Mouse (Mus musculus) heart, embryonic 11.5 days (tissue): ENCODE results near the gene Mrps23. TPM values are rescaled to one million over a fixed set of nuclear protein-coding genes. Genes with fewer than 3 reads are reported as not detected.

Experiments used
- ATAC-seq: fragments of 200-750 bp; cut with Nextera tagmentation; replicated peaks from 2 replicates; pipeline ENCODE4 v1.8.0; 2017; ENCODE audit warnings: moderate library complexity; ENCODE audit not compliant: insufficient number of reproducible peaks, low FRiP score, low TSS enrichment
- H3K27ac ChIP-seq: fragments of 300-500 bp; sonication (generic); 2 replicates; pipeline ENCODE4 v1.5.1; 2014; ENCODE audit warnings: mild to moderate bottlenecking, low read depth, low read length
- H3K27me3 ChIP-seq: fragments of 300-500 bp; sonication (generic); 2 replicates; pipeline ENCODE4 v1.6.1; 2014; ENCODE audit warnings: mild to moderate bottlenecking, low read length, mixed read lengths; ENCODE audit not compliant: control insufficient read depth, insufficient read depth
- H3K36me3 ChIP-seq: fragments of 300-500 bp; sonication (generic); 2 replicates; pipeline ENCODE4 v1.6.1; 2014; ENCODE audit warnings: mild to moderate bottlenecking, low read length, moderate library complexity, mixed read lengths; ENCODE audit not compliant: control insufficient read depth, insufficient read depth
- H3K4me1 ChIP-seq: fragments of 300-500 bp; sonication (generic); 2 replicates; pipeline ENCODE4 v1.6.1; 2014; ENCODE audit warnings: low read length; ENCODE audit not compliant: control insufficient read depth, insufficient read depth
- H3K4me2 ChIP-seq: fragments of 300-500 bp; sonication (generic); 2 replicates; pipeline ENCODE4 v1.6.1; 2014; ENCODE audit warnings: mild to moderate bottlenecking, moderate library complexity
- H3K4me3 ChIP-seq: fragments of 300-500 bp; sonication (generic); 2 replicates; pipeline ENCODE4 v1.5.1; 2014; ENCODE audit warnings: low read depth, low read length
- H3K9ac ChIP-seq: fragments of 300-500 bp; sonication (generic); 2 replicates; pipeline ENCODE4 v1.6.1; 2014; ENCODE audit warnings: mild to moderate bottlenecking, low read depth, low read length, moderate library complexity
- H3K9me3 ChIP-seq: fragments of 300-500 bp; sonication (generic); replicated peaks from 2 replicates; pipeline ENCODE4 v1.6.1; 2016; ENCODE audit warnings: low read length; ENCODE audit not compliant: control insufficient read depth
- WGBS: fragments of 180-500 bp; shearing (Covaris S2); extraction: QIAGEN DNeasy Blood & Tissue Kit; methylation state at CpG from one replicate; pipeline ENCODE4 v1.1.7; 2014; ENCODE audit not compliant: insufficient replicate concordance; 5-methylcytosine and 5-hydroxymethylcytosine counted together
- polyA plus RNA-seq: library from polyadenylated mRNA; unstranded; fragments of >200 nt; fragmentation: Nextera tagmentation; extraction: Ambion mirVana; gene quantifications from 2 replicates; pipeline ENCODE4 v1.2.1, GENCODE M21; 2014

The Mrps23 gene
- polyA plus RNA-seq, 1 experiment from 2014 or later, result 87.3 TPM

DNA sequence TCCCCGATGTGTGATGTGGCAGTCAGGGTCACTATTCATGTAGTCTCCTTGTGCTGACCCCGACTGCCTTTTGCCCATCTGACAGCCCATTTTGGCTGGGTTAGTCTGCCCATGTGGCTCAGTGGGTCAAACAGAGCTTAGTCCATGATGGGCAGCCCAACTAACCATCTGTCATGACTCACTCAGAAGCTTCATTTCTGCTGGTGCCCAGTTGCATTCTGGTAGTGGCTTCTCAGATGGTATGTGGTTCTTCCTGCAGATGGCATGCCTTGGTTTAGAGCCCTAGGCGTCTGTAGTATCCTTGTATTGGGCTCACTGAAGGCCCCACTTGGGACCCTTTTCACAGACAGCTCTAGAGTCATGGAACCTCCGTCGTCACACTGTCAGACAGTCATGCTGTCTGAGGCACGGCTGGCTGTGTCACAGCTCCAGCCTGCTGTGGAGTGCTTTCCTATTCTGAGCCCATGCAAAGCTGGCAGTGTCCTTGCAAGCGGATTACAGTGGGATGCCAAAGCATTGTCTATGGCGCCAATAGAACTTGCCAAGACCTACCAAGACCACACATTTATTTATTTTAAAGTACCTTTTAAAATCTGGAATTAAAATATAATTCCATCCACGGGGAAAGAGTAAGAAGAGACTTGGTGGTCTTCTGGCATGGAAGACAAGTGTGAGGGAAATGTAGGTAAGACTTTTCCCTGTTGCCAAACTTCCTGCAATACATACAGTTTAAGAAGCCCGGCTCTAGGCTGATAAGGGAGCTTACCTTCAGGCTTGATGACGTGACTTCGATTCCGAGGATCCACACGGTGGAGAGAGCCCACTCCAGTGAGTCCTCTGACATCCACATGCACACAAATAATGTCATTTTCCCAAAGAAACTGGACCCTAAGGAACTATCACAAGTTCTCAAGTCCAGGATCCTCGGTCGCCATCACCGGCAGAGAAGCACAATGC is 23.1 kb downstream of the Mrps23 start:
- WGBS, result 80% methylated on average over 17 of the region's 17 CpGs
- Histone ChIP-seq H3K9me3 (no peaks in the 10 kb centered on the region), H3K36me3 (no peaks in the 10 kb centered on the region), H3K27ac (no peak overlapping the region), H3K4me1 (no peaks in the 10 kb centered on the region), H3K4me3 (no peak overlapping the region), H3K9ac (no peak overlapping the region), H3K27me3 (no peaks in the 10 kb centered on the region), H3K4me2 (no peak overlapping the region)
- ATAC-seq, result no peak

DNA sequence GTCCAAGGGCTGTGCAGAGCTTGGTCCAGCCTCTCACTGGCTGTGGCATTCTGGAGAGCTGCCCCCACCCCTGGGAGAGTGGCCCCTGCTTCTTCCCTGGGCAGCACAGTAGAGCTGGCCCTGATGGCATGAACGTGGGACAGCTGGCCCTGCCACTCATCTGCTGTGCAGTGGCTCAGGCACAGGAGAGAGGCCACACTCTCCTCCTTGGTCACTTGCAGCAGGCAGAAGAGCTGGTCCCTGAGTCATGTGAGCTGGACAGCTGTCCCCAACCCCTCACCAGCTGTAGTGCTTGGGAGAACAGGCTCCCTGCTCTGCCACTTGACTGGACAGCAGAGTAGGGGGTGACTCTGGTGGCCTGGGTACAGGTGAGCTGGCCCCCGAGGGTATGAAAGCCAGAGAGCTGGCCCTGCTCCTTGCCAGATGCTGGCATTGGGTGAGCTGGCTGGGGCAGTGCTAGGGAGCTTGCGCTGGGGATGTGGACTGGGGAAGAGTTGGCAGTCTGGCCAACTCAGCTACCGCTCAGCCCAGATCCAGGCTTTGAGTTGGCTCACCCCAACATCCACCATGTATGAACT is 27.1 kb downstream of the Mrps23 start:
- WGBS, result 79% methylated on average over 4 of the region's 4 CpGs
- Histone ChIP-seq H3K27me3 (no peaks in the 10 kb centered on the region), H3K36me3 (no peaks in the 10 kb centered on the region), H3K9me3 (no peaks in the 10 kb centered on the region), H3K4me1 (peaks cover 12% of the 10 kb centered on the region; the same call in 1 of the 2 replicates), H3K4me2 (no peak overlapping the region), H3K27ac (no peak overlapping the region), H3K4me3 (no peak overlapping the region), H3K9ac (no peak overlapping the region)
- ATAC-seq, result no peak

DNA sequence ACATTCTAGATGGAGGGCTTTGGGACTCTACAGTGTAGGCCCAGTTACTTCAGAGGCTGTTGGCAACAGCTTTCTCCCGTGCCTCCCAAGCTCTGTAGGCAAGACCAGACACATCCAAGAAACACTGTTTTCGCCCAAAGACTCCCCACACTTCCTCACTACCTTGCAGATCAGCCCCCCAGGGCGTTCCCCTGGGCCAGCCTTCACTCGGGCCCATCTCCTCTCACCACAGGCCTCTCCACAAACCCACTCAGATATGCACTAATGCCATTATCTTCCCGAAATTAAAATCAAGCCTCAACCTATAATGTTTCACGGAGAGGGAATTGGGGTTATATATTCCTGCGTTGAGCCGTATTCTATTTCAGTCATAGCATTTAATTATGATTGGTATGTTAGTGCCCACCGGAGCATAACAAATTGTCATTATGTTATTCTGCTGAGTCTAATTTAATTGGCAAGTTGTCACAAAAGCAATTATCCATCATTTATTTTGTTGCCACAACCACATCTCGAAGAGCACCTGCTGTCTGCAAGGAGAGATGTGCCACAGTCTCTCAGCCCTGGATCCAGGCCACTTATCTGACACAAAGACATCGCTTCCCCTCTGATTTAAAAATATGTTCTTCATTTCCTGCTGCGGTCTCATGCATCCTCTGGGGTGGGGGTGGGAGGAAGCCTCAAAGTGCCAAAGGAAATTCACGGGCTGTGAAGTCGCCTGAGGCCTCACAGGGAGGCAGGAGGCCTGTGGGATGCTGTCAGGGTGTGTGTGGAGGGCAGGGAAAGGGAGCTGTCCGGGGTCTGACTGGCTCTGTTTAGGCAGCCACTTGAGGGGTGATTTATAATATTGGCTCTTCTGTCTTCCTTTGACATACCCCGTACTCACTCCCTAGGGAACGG is 29.6 kb downstream of the Mrps23 start:
- no peaks in the 10 kb centered on the region for H3K9me3 ChIP-seq
- H3K27me3 ChIP-seq, result no peaks in the 10 kb centered on the region
- peaks cover 12% of the 10 kb centered on the region; the same call in 1 of the 2 replicates for H3K4me1 ChIP-seq
- H3K36me3 ChIP-seq, result no peaks in the 10 kb centered on the region
- H3K9ac ChIP-seq, result no peak overlapping the region
- WGBS, result 57% methylated on average over 17 of the region's 17 CpGs
- H3K4me3 ChIP-seq, result no peak overlapping the region
- H3K27ac ChIP-seq, result no peak overlapping the region
- no peak overlapping the region for H3K4me2 ChIP-seq
- no peak for ATAC-seq

DNA sequence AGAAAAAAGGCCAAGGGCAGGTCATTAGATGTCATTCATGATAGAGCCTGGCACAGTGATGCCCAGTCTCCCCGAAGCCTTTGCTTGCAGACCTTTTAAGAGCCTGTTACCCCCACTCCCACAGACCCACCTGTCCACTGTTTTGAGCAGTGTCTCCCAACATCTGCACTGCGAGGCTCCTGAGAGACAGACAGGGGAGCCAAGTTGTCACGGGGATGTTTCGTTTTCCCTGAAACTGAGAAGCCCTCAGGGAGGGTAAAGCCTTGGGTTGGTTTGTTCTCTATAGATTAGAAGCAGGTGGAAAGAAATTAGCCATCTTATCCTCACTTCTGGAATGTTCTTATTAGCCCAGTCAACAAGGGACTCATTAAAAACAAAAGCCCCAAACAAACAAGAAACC is 30.6 kb downstream of the Mrps23 start:
- Histone ChIP-seq H3K4me2 (no peak overlapping the region), H3K27me3 (no peaks in the 10 kb centered on the region), H3K4me3 (no peak overlapping the region), H3K4me1 (peaks cover 12% of the 10 kb centered on the region; the same call in 1 of the 2 replicates), H3K27ac (0 out of 2 replicates have a peak overlapping the region, but pooled peaks have one; percentile 7), H3K9ac (no peak overlapping the region), H3K36me3 (no peaks in the 10 kb centered on the region), H3K9me3 (no peaks in the 10 kb centered on the region)
- 47% methylated on average over 4 of the region's 4 CpGs for WGBS
- no peak for ATAC-seq

DNA sequence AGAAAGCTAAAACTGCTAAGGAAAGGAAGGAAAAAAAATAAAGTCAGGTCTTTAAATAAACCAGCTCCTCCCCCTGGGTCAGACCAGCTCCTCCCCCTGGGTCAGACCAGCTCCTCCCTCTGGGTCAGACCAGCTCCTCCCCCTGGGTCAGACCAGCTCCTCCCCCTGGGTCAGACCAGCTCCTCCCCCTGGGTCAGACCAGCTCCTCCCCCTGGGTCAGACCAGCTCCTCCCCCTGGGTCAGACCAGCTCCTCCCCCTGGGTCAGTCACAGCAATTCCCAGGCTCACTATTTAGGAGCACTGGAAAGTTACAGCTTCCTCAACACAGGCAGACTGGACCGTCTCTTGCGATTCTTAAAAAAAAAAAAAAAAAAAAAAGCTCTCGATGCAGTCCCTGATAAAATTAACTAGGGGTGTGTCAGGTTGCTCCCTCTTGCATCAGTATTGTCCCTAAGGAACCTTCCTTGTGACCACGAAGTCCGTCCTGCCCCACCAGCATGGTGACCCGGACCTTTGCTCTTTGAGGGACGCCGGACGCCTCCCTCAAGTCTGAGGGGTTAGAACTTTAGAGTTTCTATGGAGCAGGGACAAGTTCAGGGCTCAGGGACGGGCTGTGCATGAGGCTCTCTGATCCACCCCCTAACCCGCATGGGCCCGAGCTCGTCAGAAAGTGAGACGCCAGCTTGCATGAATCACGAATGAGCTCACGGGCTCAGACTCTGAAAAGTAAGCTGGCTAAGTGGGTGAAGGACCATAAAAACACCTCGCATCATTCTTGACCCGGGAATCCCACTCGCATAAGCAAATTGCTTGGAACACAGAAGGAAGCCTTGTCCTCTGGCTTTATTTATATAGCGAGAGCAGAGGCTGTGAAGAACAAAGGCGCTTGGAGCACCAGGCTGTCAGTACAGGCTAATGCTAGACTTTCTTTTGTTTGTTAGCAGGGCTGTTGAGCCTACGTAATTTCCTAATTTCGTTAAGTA is 31.3 kb downstream of the Mrps23 start:
- Histone ChIP-seq H3K4me1 (peaks cover 12% of the 10 kb centered on the region; the same call in 1 of the 2 replicates), H3K4me3 (peak overlapping the region; percentile 25), H3K4me2 (peak overlapping the region; percentile 60), H3K9ac (0 out of 2 replicates have a peak overlapping the region, but pooled peaks have one; percentile 46), H3K9me3 (no peaks in the 10 kb centered on the region), H3K27ac (peak overlapping the region; percentile 41; the same call in 1 of the 2 replicates), H3K36me3 (no peaks in the 10 kb centered on the region), H3K27me3 (no peaks in the 10 kb centered on the region)
- no peak for ATAC-seq
- WGBS, result 19% methylated on average over 23 of the region's 23 CpGs

DNA sequence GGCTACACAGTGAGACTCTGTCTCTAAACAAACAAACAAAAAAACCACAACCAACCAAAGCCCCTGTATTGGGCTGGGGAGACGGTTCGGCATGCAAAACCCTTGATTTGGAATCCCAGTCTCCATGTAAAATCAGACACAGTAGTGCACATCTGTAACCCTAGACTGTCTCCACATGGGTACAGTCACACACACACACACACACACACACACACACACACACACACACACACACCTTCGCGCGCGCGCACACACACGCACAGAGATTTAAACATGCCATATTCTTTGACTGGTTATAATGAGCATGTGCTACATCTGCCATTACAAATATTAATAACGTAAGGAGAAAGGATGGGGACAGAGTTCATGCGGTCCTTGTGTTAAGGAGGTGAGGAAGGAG is 36.1 kb downstream of the Mrps23 start:
- H3K27ac ChIP-seq, result no peak overlapping the region
- H3K36me3 ChIP-seq, result no peaks in the 10 kb centered on the region
- 89% methylated on average over 10 of the region's 10 CpGs for WGBS
- H3K4me3 ChIP-seq, result no peak overlapping the region
- no peaks in the 10 kb centered on the region for H3K9me3 ChIP-seq
- no peak for ATAC-seq
- no peak overlapping the region for H3K4me2 ChIP-seq
- peaks cover 17% of the 10 kb centered on the region for H3K4me1 ChIP-seq
- no peak overlapping the region for H3K9ac ChIP-seq
- H3K27me3 ChIP-seq, result no peaks in the 10 kb centered on the region

DNA sequence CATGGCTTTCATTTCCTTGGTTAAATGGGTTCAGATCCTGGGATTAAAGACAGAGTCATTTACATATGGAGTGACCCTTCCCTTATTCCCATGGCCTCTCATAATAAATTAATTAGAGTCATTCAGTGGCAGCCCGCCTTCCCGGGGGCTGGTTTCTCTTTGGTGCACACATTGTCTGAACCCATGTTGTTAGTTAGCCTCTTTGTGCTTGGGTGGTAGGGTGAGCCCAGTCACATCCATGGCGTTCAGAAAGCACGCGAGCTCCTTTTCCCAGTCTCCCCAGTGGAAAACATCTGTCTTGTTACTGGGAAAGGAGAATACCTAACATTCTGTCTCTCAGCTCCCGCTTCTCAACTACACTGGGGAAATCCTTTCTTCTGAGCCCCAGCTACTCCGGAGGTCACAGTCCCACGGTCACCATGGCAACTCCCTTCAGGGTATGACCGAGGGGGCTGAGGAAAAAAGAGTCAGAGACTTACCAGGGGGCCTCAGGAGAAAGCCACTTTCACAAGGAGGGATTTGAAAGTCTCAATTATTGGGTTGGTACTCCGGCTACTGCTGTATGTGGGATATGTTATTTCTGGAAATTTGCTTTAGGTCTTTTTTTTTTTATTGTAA is 36.7 kb downstream of the Mrps23 start:
- H3K9me3 ChIP-seq, result no peaks in the 10 kb centered on the region
- no peak overlapping the region for H3K27ac ChIP-seq
- no peak overlapping the region for H3K4me3 ChIP-seq
- 26% methylated on average over 10 of the region's 10 CpGs for WGBS
- ATAC-seq, result no peak
- H3K36me3 ChIP-seq, result no peaks in the 10 kb centered on the region
- no peaks in the 10 kb centered on the region for H3K27me3 ChIP-seq
- H3K9ac ChIP-seq, result peak overlapping the region; percentile 29; the same call in 1 of the 2 replicates
- H3K4me2 ChIP-seq, result no peak overlapping the region
- H3K4me1 ChIP-seq, result peaks cover 13% of the 10 kb centered on the region; the same call in 1 of the 2 replicates
